Mouse (Mus musculus) frontal cortex, adult (tissue): ENCODE measurements around the gene Mta2.
A peak's percentile ranks its signal among the peaks of the same experiment; 100 is the strongest.

Source experiments
- ATAC-seq: cut with Nextera tagmentation; 2 replicates; pipeline ENCODE4 v1.9.2; 2017; ENCODE audit warnings: mild to moderate bottlenecking, moderate library complexity, mixed read lengths; ENCODE audit not compliant: low TSS enrichment

Gene Mta2

GRCm38 (mm10) chr19:8929224-8930088, 12.2 kb upstream of the Mta2 start, which contains the start of the genes Rom1 and Eml3:
TSS of gene Rom1 (minus strand) at chr19:8929356.
TSS of gene Eml3 (plus strand) at chr19:8929552.
- ATAC-seq = peak; percentile 25

DNA sequence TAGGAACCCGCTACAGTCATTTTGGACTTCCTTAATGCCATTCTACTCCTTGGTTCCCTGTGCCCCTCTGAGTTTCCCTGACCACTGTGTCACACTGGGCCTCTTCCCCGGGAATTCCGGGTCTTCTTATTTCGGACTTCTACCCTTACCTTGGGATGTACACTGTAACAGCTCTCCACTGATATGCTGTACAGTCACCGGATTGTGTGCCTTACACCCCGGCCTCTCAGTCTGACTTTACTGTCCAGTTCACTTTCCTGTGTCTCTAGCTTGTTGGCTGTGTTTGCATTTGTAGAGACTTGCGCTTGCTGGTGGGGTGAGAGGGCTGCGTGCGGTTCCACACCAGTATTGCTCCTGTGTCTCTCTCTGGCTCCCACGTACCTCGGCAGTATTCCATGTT, 11.6 kb upstream of the Mta2 start:
- no peak for ATAC-seq

GRCm38 (mm10) chr19:8930771-8931170, 10.9 kb upstream of the Mta2 start:
- no peak for ATAC-seq

GRCm38 (mm10) chr19:8936736-8937135, 4.9 kb upstream of the Mta2 start:
- ATAC-seq = no peak

- ATAC-seq = no peak
Measured at GRCm38 (mm10) chr19:8940526-8941133, 1.0 kb upstream of the Mta2 start.

- no peak for ATAC-seq
Measured at GRCm38 (mm10) chr19:8941136-8941514, 550 bp upstream of the Mta2 start.

DNA sequence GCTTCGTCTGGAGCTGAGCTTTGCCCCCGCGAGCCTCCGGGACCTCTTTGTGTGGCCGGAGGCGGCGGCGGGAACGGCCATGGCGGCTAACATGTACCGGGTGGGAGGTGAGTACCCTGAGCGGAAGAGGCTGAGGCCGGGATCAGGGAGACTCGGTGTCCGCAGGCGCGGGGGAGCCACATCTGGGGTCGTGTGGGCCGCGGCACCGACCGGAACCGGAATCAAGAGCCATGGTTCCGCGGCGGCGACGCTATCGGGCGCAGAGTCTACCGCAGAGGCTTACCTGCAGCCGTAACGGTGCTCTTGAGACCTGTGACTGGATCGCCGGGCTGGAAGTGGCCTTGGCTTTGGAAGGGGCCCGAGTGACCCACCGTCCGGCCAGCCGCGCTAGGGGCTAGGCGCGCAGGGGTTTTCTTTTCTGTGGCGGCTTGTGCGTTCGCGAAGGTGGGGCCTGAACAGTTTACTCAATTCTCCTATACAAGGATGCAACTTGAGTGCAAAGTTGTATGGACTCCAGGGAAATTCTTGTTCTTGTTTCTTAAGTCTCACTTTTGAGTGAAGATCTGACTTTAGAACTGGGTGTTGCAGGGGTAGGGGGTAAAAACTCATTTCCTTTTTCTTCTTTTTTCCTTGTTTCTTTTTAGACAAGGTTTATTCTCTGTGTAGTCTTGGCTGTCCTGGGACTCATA, 745 bp downstream of the Mta2 start:
- ATAC-seq = peak; percentile 45

DNA sequence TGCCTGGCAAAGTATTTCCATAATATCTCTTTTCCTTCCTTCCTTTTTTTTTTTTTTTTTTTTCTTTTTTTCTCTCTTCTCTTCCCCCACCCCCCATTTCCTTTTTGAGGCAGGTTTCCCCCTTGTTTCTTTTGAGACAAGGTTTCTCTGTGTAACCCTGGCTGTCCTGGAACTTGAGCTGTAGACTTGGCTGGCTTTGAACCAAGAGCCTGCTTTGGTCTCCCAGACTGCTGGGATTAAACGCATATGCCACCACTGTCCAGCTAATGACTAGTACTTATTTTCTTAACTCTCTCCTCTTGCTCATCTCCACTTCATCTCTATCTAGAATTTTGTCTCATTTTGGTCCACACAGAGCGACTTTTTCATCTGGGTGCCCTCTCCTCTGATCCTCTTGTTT, 1.4 kb downstream of the Mta2 start:
- ATAC-seq = no peak

DNA sequence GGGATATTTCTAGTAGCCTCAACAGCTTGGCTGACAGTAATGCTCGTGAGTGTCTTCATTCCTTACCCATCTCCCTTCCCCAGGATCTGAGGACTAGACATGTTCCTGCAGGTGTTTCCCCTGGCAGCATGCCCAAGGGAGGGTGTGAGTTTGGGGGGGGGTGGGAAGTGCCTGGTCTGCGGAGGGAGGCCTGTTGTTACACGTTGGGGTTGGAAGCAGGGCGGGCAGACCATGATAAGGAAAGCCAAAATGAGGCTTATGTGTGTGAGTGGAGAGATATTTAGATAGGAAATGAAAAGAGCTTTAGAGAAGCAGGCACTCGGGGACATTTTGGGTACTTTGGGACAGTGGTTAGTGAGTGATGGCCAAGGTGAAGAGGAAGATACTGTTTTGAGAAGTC, 2.4 kb downstream of the Mta2 start:
- no peak for ATAC-seq

GRCm38 (mm10) chr19:8944750-8945149, 3.1 kb downstream of the Mta2 start:
- ATAC-seq = no peak

- ATAC-seq = no peak
Measured at GRCm38 (mm10) chr19:8945251-8945650, 3.6 kb downstream of the Mta2 start.

DNA sequence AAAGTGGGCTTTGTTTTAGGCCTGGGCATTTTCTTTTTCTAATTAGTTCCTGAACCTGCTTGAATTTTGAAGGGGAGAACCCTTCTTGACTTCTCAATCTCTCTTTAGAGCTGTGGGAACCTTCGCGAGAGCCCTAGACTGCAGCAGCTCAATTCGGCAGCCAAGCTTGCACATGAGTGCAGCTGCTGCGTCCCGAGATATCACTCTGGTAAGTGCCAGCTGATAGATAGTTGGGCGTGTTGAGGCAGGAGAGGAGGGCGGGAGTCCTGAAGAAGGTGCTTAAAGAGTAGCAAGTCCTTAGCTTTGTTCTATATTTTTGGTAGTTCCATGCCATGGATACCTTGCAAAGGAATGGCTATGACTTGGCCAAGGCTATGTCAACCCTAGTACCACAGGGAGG, 5.3 kb downstream of the Mta2 start:
- ATAC-seq = no peak

DNA sequence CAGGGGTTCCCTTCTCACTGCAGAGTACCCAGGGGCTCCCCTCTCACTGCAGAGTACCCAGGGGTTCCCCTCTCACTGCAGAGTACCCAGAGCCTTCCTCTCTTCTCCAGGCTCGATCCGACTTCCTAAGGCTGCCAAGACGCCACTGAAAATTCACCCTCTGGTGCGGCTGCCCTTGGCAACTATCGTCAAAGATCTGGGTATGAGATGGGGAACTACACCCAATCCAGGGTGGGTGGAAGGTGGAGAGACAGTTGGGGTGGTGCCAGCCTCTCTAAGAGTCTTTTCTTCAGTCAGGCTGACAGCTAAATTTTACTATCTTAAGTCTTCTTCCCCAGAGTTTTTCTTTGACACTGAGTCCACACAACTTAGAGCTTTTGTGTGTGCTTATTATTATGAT, 8.5 kb downstream of the Mta2 start:
- no peak for ATAC-seq

- no peak for ATAC-seq
Measured at GRCm38 (mm10) chr19:8952241-8952640, 10.6 kb downstream of the Mta2 start.

GRCm38 (mm10) chr19:8953135-8954039, 11.7 kb downstream of the Mta2 start, which contains the start of gene Tut1:
TSS of gene Tut1 (plus strand) at chr19:8953847.
- ATAC-seq = peak; percentile 92

DNA sequence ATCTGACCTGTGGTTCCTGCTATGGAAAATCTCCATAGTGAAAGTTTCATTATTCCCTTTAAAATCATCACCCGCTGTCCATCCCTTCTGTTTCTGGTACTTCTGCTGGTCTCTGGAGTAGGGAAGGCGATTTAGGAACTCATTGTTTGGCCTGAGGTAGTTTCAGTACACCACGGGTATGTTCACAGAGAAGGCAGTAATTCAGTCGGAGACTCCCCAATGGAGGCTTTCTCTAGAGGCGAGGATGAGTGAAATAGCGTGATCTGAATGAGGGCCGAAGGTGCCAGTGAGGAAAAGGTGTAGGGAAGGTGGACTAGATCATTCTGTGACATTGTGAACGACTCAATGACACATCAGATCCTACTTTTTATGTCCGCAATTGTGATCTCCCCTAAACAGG, 12.5 kb downstream of the Mta2 start:
- no peak for ATAC-seq

DNA sequence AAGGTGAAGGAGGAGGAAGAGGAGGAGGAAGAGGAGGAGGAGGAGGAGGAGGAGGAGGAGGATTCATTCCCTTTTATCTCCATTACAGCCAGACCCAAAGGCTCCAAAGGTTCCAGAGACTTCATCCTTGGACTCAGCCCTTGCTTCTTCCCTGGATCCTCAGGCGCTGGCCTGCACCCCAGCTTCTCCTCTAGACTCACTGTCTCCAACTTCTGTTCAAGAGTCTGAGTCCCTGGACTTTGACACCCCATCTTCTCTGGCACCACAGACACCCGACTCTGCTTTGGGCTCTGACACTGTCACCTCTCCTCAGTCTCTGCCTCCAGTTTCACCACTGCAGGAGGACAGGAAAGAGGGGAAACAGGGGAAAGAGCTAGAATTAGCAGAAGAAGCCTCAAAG, 20.6 kb downstream of the Mta2 start:
- no peak for ATAC-seq

DNA sequence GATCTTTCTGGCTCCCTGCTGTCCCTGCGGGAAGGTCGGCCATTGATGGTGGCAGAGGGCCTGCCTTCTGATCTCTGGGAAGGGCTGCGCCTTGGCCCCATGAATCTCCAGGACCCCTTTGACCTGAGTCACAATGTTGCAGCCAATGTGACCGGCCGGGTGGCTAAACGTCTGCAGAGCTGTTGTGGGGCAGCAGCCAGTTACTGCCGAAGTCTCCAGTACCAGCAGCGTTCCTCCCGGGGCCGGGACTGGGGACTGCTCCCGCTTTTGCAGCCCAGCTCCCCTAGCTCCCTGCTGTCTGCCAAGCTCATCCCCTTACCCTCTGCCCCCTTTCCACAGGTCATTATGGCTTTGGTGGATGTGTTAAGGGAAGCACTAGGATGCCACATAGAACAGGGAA, 23.4 kb downstream of the Mta2 start:
- no peak for ATAC-seq

DNA sequence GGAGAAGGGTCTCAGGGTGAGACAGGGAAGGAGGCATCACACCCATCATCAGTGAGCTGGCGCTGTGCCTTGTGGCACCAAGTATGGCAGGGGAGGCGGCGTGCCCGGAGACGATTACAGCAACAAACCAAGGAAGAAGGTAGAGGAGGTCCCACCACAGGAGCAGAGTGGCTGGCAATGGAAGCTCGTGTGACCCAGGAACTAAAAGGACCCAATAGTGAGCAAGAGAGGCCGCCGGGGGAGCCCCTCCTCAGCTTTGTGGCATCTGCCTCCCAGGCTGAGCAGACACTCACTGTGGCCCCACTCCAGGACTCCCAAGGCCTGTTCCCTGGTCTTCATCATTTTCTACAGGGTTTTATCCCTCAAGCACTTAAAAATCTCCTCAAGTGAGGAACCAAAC, 24.1 kb downstream of the Mta2 start:
- no peak for ATAC-seq

- no peak for ATAC-seq
Measured at GRCm38 (mm10) chr19:8966198-8966589, 24.5 kb downstream of the Mta2 start.

DNA sequence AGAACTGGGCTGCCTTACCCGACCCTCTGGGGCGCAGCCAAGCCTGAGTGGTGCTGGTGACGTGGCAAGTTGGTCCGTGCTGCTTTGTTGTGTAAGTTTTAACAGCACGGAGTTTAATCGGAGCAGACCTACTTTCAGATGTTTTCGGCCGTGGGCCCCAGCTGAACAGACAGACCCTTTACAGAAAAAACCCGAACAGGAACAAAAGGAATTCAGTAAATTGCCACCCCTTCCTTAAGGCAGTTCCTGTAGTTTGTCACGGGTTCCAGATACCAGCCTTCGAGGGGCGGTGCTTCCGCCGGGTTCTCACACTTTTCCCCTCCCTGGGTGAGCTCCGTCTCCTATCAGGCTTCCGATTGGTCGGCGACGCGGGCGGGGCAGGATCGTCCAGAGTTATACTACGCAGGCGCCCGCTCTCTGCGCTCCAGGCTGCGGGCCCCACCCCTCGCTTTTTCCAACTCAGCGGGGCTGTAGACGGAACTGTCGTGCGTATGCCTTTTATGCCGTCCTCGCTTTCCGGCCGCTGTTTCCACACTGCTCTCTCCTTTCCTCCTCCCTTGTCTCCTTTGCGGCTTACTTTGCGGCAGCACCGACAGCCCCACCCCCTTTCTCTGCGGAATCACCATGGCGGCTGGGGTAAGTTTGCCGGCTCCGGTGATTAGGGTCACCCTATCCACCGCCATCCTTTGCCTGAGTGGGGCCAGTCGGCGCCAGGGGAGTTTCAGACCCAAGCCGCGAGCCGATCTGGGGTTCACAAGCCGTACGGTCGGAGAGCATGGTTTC, 25.1 kb downstream of the Mta2 start, which contains the start of gene Eef1g:
Eef1g (plus strand) TSS at position 452 of the 783 bp plus-strand sequence.
- peak; percentile 94 for ATAC-seq
